Mouse (Mus musculus) heart, adult 9 months (tissue): ENCODE measurements around the gene Mlf2.

ENCODE experiments used
- DNase-seq, 2 experiments: peaks; one replicate each; pipeline ENCODE4 v3.0.0; 2022; ENCODE audit warnings: low spot score in 2 of 2

Gene Mlf2

GRCm38 (mm10) chr6:124934670-124935069 is 3.5 kb downstream of the Mlf2 start:
- no peak for DNase-seq

- no peak for DNase-seq
Measured at GRCm38 (mm10) chr6:124936681-124937080, 5.5 kb downstream of the Mlf2 start.

- DNase-seq, result no peak
Measured at GRCm38 (mm10) chr6:124937493-124937892, 6.3 kb downstream of the Mlf2 start.

- DNase-seq, result no peak
Measured at GRCm38 (mm10) chr6:124938554-124938953, 7.4 kb downstream of the Mlf2 start.

- DNase-seq, result no peak
Measured at GRCm38 (mm10) chr6:124941679-124942078, 10.5 kb downstream of the Mlf2 start.

GRCm38 (mm10) chr6:124943526-124943925 is 12.3 kb downstream of the Mlf2 start:
- no peak for DNase-seq

- no peak for DNase-seq
Measured at GRCm38 (mm10) chr6:124953991-124954715, 23.0 kb downstream of the Mlf2 start.

- no peak for DNase-seq
Measured at GRCm38 (mm10) chr6:124955212-124955611, 24.0 kb downstream of the Mlf2 start.

GRCm38 (mm10) chr6:124958127-124958526 is 26.9 kb downstream of the Mlf2 start:
- DNase-seq, result no peak

- no peak for DNase-seq
Measured at GRCm38 (mm10) chr6:124959960-124960359, 28.8 kb downstream of the Mlf2 start.

GRCm38 (mm10) chr6:124961021-124961420 is 29.8 kb downstream of the Mlf2 start:
- DNase-seq, result no peak

GRCm38 (mm10) chr6:124964638-124965037 is 33.5 kb downstream of the Mlf2 start:
- DNase-seq, result no peak

- DNase-seq, result peak; percentile 93 to 95
Measured at GRCm38 (mm10) chr6:124965088-124965719, 34.0 kb downstream of the Mlf2 start, which contains the start of gene Cops7a. Cops7a (minus strand) TSS chr6:124965538.

GRCm38 (mm10) chr6:124965747-124966146 is 34.6 kb downstream of the Mlf2 start:
- DNase-seq, result no peak

- no peak for DNase-seq
Measured at GRCm38 (mm10) chr6:124966466-124967118, 35.4 kb downstream of the Mlf2 start.

- peak in 1 of 2 experiments; percentile 15 for DNase-seq
Measured at GRCm38 (mm10) chr6:124967766-124968165, 36.6 kb downstream of the Mlf2 start.
